Mouse (Mus musculus) limb, embryonic 15.5 days (tissue): ENCODE measurements at regions not wholly inside any gene's neighbourhood (a gene's known extent, or its start where the extent isn't known, plus 50 kb on each side); places are given as distances from the start of the nearest gene placed in this dataset.
"Not testable (repeated sequence)": the region's sequence is repeated elsewhere in the genome, so short reads cannot be mapped to it uniquely, and the experiment has no call there.

Experiments
- ATAC-seq: fragments of 200-750 bp; cut with Nextera tagmentation; 2 replicates; pipeline ENCODE4 v1.8.0; 2017; ENCODE audit warnings: low read depth, moderate TSS enrichment; ENCODE audit not compliant: insufficient number of reproducible peaks, low FRiP score, low TSS enrichment
- H3K27ac ChIP-seq: fragments of 300-500 bp; sonication (generic); 2 replicates; pipeline ENCODE4 v1.5.1; 2015; ENCODE audit warnings: moderate library complexity, mild to moderate bottlenecking, inconsistent platforms
- H3K27me3 ChIP-seq: fragments of 300-500 bp; sonication (generic); 2 replicates; pipeline ENCODE4 v1.6.1; 2015; ENCODE audit warnings: inconsistent platforms
- H3K36me3 ChIP-seq: fragments of 300-500 bp; sonication (generic); 2 replicates; pipeline ENCODE4 v1.6.1; 2015; ENCODE audit warnings: inconsistent platforms
- H3K4me1 ChIP-seq: fragments of 300-500 bp; sonication (generic); 2 replicates; pipeline ENCODE4 v1.6.1; 2015; ENCODE audit warnings: inconsistent platforms
- H3K4me2 ChIP-seq: fragments of 300-500 bp; sonication (generic); 2 replicates; pipeline ENCODE4 v1.6.1; 2015; ENCODE audit warnings: mild to moderate bottlenecking, inconsistent platforms
- H3K4me3 ChIP-seq: fragments of 300-500 bp; sonication (generic); 2 replicates; pipeline ENCODE4 v1.5.1; 2015; ENCODE audit warnings: mild to moderate bottlenecking, inconsistent platforms
- H3K9ac ChIP-seq: fragments of 300-500 bp; sonication (generic); 2 replicates; pipeline ENCODE4 v1.6.1; 2015; ENCODE audit warnings: inconsistent platforms
- H3K9me3 ChIP-seq: fragments of 300-500 bp; sonication (generic); 2 replicates; pipeline ENCODE4 v1.6.1; 2016; ENCODE audit warnings: inconsistent platforms
- WGBS: fragments of 180-500 bp; shearing (Covaris S2); methylation state at CpG from one replicate; pipeline ENCODE4 v1.1.7; 2015; 5-methylcytosine and 5-hydroxymethylcytosine counted together

DNA sequence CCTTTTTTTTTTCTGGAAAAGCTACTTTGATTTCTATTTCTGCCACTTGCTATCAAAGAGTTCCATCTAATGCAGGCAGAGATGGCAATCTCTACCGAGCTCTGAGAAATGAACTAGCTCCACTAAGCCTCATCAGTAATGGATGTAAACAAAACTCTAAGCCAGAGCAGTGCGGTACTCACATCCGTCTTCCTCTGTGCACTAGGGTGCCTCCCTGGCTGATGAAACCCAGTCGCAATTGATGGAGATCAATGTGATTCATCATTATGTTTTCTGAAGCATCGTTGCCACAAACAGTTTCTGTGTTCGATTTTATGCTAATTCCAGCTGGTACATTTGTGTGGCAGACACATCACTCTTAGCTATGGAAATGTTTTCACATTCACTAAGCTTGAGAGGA, 206.8 kb upstream of the Btg1 start:
- Histone ChIP-seq H3K4me2 (no peak overlapping the region), H3K4me3 (no peak overlapping the region), H3K27me3 (no peaks in the 10 kb centered on the region), H3K36me3 (no peaks in the 10 kb centered on the region), H3K9me3 (no peaks in the 10 kb centered on the region), H3K4me1 (no peaks in the 10 kb centered on the region), H3K9ac (no peak overlapping the region), H3K27ac (no peak overlapping the region)
- WGBS: 85% methylated on average over 6 of the region's 6 CpGs
- no peak for ATAC-seq

DNA sequence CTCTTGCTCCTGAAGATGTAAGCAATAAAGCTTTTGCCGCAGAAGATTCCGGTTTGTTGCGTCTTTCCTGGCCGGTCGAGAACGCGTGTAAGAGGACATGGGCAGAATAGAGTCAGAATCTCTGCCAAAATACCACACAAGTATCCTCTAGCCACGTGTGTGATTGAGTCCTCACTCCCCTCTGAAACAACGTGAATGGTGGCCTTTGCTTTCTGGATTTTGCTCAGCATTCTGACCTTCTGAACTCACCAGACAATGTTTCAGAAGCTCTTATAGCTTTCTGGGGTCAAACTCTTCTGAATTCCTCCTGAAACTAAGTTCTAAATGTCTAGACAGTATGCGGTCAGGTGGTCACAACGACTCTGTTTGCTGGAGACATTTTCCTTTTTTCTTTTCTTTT, 202.0 kb upstream of the Btg1 start:
- WGBS: 92% methylated on average over 11 of the region's 11 CpGs
- H3K4me1 ChIP-seq: no peaks in the 10 kb centered on the region
- H3K36me3 ChIP-seq: no peaks in the 10 kb centered on the region
- H3K9me3 ChIP-seq: no peaks in the 10 kb centered on the region
- no peak overlapping the region for H3K4me2 ChIP-seq
- ATAC-seq: no peak
- no peak overlapping the region for H3K4me3 ChIP-seq
- H3K9ac ChIP-seq: no peak overlapping the region
- no peak overlapping the region for H3K27ac ChIP-seq
- no peaks in the 10 kb centered on the region for H3K27me3 ChIP-seq

DNA sequence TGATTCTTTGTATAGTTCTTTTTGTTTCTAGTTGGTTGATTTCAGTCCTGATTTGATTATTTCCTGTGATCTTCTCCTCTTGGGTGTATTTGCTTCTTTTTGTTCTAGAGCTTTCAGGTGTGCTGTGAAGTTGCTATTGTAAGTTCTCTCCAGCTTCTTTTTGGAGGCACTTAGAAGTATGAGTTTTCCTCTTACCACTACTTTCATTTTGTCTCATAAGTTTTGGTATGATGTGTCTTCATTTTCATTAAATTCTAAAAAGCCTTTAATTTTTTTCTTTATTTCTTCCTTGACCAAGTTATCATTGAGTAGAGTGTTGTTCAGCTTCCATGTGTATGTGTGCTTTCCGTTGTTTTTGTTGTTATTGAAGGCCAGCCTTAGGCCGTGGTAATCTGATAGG, 195.3 kb upstream of the Btg1 start:
- H3K9me3 ChIP-seq, H3K36me3 ChIP-seq, ATAC-seq, H3K4me2 ChIP-seq, H3K9ac ChIP-seq, H3K27ac ChIP-seq, H3K27me3 ChIP-seq, H3K4me1 ChIP-seq, H3K4me3 ChIP-seq: not testable (repeated sequence)
- 92% methylated on average over 2 of the region's 2 CpGs for WGBS

DNA sequence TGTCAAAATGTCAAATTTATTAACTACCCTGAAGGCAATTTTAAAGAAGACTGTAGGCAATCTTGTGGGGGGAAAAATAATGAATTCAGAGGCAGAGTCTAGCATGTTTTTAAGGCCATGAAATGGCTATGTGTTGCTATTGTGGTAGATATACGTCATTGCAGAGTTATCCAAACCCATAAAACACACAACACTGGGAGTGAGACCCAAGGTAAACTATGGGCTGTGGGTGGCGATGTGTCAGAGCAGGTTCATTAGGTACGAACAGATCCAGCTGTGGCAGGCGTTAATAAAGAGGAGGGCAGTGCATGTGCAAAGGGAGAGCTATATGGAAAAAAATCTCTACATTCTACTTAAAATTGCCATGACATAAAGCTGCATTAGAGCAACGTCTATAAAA, 189.4 kb upstream of the Btg1 start:
- Histone ChIP-seq H3K4me1 (no peaks in the 10 kb centered on the region), H3K4me2 (no peak overlapping the region), H3K27ac (no peak overlapping the region), H3K9me3 (no peaks in the 10 kb centered on the region), H3K4me3 (no peak overlapping the region), H3K36me3 (no peaks in the 10 kb centered on the region), H3K27me3 (no peaks in the 10 kb centered on the region), H3K9ac (no peak overlapping the region)
- ATAC-seq: no peak
- 31% methylated on average over 5 of the region's 5 CpGs for WGBS

DNA sequence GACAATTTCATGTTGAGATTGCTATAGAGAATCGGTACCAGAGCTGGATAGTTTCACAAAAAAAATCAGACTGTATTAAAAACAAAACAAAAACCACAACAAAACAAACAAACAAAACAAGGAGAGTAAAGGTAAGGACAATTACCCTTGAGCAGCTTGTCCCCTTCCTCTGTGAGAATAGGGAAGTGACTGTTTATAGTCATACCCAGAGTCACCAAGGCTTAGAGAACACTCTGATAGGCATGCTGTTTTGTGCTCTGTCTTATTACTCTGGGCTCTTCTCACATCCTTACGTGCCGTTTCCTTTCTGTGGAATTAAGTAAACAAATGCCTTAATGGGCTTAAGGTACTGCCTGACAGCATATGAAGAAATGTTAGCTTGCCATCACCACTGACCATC, 186.7 kb upstream of the Btg1 start:
- ATAC-seq: no peak
- Histone ChIP-seq H3K4me3 (no peak overlapping the region), H3K9me3 (no peaks in the 10 kb centered on the region), H3K4me1 (no peaks in the 10 kb centered on the region), H3K27ac (no peak overlapping the region), H3K4me2 (no peak overlapping the region), H3K27me3 (no peaks in the 10 kb centered on the region), H3K9ac (no peak overlapping the region), H3K36me3 (no peaks in the 10 kb centered on the region)
- WGBS: 74% methylated on average over 3 of the region's 3 CpGs

DNA sequence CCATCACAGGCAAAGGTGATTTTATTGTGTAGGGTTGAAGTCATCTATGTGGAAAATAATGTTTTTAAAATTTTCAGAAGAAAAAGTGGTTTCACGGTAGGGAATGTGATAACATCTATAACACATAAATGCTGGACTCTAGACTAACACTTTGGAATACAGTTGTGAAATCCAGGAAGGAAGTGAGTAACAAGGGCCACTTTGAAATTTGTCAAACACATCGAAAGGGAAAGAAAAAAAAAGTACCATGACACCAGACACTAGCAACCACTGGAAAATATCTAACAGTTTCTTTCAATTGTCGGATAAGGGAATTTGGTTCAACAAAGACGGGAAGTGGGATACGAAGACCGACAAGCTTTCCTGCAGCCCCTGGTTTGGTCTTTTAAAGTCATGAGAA, 181.7 kb upstream of the Btg1 start:
- no peak overlapping the region for H3K4me3 ChIP-seq
- H3K36me3 ChIP-seq: no peaks in the 10 kb centered on the region
- H3K4me1 ChIP-seq: no peaks in the 10 kb centered on the region
- H3K27ac ChIP-seq: no peak overlapping the region
- H3K9me3 ChIP-seq: no peaks in the 10 kb centered on the region
- H3K27me3 ChIP-seq: no peaks in the 10 kb centered on the region
- ATAC-seq: no peak
- H3K9ac ChIP-seq: no peak overlapping the region
- 77% methylated on average over 6 of the region's 6 CpGs for WGBS
- no peak overlapping the region for H3K4me2 ChIP-seq

DNA sequence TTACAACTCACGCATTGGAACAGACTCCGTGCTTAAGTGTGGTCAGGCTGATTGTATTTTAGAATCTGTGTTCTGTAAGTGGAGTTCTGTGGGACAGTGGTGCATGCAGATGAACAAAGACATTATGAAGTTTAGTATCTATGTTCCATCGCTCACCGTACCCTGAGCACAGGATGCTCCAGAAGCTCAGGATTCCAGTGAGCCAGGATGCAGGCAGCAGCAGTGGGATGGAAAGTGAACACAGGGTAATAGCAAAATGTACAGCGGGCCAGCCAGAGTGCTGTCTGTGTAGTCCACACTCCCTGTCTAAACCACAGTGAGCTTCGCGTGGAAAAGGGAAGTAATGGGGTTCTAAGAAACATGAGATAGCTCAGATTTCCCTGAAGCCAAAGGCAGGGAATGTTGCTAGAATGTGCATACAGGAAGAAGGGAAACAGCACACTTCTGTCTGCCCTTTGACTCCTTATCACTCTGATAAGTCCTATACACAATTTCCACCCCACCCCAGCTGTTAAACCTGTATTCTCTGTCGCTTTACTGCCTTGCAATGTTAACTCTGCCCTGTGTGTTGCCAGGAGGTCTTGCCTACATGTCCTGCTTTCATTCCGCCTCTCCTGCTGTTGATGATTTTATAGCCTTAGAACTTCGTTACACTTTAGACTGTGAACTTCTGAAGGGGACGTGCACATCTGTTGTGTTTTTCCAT, 178.3 kb upstream of the Btg1 start:
- H3K27ac ChIP-seq: no peak overlapping the region
- no peak for ATAC-seq
- WGBS: 82% methylated on average over 11 of the region's 11 CpGs
- H3K4me1 ChIP-seq: no peaks in the 10 kb centered on the region
- H3K36me3 ChIP-seq: no peaks in the 10 kb centered on the region
- no peaks in the 10 kb centered on the region for H3K27me3 ChIP-seq
- H3K9ac ChIP-seq: no peak overlapping the region
- H3K9me3 ChIP-seq: no peaks in the 10 kb centered on the region
- no peak overlapping the region for H3K4me2 ChIP-seq
- H3K4me3 ChIP-seq: no peak overlapping the region

DNA sequence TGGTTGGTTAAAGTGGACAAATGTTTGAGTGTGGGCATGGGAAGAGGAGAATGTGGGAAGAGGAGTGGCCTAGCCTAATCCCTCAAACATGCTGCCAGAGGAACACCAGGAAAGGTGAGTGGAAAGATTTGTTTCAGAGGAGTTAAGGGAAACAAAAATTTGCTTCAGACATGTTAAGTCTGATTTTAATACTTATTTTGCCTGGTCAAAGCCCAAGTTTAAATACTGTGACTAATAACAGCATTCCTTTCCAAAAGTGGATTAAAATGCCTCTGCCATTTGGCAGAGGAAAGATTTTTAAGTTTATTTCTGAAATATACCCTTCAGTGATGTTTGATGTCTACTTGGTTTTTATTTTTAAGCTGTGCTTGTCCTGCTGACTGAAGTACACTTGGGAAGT, 174.6 kb upstream of the Btg1 start:
- Histone ChIP-seq H3K9me3 (no peaks in the 10 kb centered on the region), H3K36me3 (no peaks in the 10 kb centered on the region), H3K27ac (peak overlapping the region; percentile 47), H3K27me3 (no peaks in the 10 kb centered on the region), H3K9ac (no peak overlapping the region), H3K4me1 (no peaks in the 10 kb centered on the region), H3K4me2 (no peak overlapping the region), H3K4me3 (no peak overlapping the region)
- ATAC-seq: no peak

DNA sequence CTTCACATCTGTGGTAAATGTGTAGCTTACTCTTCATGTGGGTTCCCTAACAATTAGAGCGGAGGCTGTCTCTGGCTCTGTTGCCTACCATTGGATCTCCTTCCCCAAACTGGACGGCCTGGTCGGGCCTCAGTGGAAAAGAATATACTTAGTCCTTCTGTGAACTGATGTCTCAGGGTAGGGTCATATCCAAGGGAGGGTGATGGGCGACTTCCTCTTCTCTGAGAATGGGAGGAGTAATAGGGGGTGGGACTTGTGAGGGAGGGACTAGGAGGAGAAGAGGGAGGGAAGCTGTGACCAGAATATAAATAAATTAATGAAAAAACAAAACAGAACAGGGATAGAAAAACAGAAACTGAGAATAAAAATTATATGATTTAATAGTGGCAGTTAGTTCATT, 166.5 kb upstream of the Btg1 start:
- 85% methylated on average over 4 of the region's 4 CpGs for WGBS
- no peak overlapping the region for H3K4me3 ChIP-seq
- H3K27ac ChIP-seq: no peak overlapping the region
- H3K4me1 ChIP-seq: no peaks in the 10 kb centered on the region
- no peak overlapping the region for H3K4me2 ChIP-seq
- H3K9ac ChIP-seq: no peak overlapping the region
- no peaks in the 10 kb centered on the region for H3K9me3 ChIP-seq
- no peaks in the 10 kb centered on the region for H3K27me3 ChIP-seq
- H3K36me3 ChIP-seq: no peaks in the 10 kb centered on the region
- ATAC-seq: no peak

DNA sequence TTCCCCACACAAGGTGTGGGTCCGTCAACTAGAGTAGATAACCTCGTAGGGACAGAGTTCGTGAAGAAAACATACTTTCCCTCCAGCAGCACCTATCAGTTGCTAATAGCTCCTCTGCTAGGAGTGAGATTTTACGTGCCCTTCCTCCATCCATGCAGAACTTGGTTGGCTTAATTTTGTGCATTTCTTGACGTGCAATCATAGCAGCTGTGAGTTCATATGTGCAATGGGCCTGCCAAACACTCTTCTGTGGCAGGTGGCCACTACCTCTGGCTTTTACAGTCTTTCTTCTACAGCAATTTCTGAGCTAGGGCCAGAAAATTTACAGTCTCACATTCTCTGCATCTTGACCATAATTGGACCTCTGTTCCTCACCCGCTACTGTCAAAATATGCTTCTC, 161.9 kb upstream of the Btg1 start:
- Histone ChIP-seq H3K36me3 (no peaks in the 10 kb centered on the region), H3K4me1 (no peaks in the 10 kb centered on the region), H3K9ac (no peak overlapping the region), H3K27me3 (no peaks in the 10 kb centered on the region), H3K27ac (0 out of 2 replicates have a peak overlapping the region, but pooled peaks have one; percentile 43), H3K9me3 (no peaks in the 10 kb centered on the region), H3K4me2 (no peak overlapping the region), H3K4me3 (no peak overlapping the region)
- ATAC-seq: no peak
- WGBS: 67% methylated on average over 6 of the region's 6 CpGs

DNA sequence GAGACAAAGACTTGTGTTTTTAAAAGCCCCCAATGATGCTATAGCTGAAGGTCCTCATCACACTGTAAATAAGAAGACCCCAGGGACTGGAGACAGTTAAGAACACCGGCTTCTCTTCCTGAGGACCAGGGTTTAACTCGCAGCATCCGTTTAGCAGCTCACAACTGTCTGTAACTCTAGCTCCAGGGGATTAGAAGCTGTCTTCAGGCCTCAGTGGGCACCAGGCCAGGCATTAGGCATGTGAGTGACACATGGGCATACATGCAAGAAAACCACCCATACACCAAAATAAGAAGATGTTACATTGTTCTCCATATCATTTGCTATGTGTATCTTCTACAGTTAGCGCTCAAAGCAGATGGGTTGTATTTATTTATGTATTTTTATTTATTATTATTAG, 158.3 kb upstream of the Btg1 start:
- Histone ChIP-seq H3K36me3 (no peaks in the 10 kb centered on the region), H3K9me3 (no peaks in the 10 kb centered on the region), H3K4me1 (peaks cover 10% of the 10 kb centered on the region), H3K27ac (no peak overlapping the region), H3K4me2 (no peak overlapping the region), H3K27me3 (no peaks in the 10 kb centered on the region), H3K4me3 (no peak overlapping the region), H3K9ac (no peak overlapping the region)
- 64% methylated on average over 4 of the region's 4 CpGs for WGBS
- no peak for ATAC-seq

DNA sequence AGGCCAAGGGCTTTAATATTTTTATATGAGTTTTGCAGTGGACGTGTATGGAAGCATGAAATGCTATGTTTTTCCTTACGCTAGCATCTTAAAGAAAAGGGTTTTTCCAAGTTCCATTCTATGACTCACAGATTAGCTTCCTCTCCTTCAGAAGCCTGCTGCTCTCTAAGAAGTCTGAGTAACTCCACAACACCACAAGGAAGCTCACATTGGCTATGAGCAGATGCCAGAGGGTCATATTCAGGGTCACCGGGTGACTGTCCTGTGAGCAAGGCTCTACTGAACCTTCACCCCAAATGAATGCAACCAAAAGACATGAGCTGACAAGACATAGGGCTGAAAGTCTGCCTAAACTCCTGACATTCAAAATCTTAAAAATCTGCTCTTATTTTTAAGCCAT, 157.6 kb upstream of the Btg1 start:
- Histone ChIP-seq H3K27me3 (no peaks in the 10 kb centered on the region), H3K36me3 (no peaks in the 10 kb centered on the region), H3K4me2 (no peak overlapping the region), H3K4me1 (peaks cover 10% of the 10 kb centered on the region), H3K9me3 (no peaks in the 10 kb centered on the region), H3K4me3 (no peak overlapping the region), H3K9ac (no peak overlapping the region), H3K27ac (peak overlapping the region; percentile 64)
- WGBS: 62% methylated on average over 3 of the region's 3 CpGs
- no peak for ATAC-seq

DNA sequence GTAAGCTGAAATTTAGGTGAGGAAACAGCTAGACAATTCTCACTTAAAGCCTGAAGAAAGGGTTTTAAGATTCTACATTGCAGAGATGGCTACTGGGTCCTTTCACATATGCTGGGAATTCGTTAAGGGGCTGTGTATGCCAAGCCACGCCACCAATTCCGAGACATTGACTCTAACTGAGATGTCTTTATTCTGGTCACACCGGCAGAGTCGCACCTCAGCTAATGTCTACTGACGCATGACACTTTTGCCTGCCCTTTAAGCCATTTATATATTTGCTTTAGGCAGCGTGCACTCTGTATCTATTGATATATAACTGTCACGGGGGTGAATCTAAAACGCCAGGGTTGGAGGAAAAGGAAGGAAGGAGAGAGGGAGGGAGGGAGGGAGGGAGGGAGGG, 156.7 kb upstream of the Btg1 start:
- Histone ChIP-seq H3K27ac (peak overlapping the region; percentile 64), H3K4me1 (peaks cover 10% of the 10 kb centered on the region), H3K4me3 (no peak overlapping the region), H3K9ac (no peak overlapping the region), H3K27me3 (no peaks in the 10 kb centered on the region), H3K36me3 (no peaks in the 10 kb centered on the region), H3K4me2 (peak overlapping the region; percentile 27; the same call in 1 of the 2 replicates), H3K9me3 (no peaks in the 10 kb centered on the region)
- no peak for ATAC-seq
- 42% methylated on average over 9 of the region's 9 CpGs for WGBS
